Mouse (Mus musculus) cerebellum, adult 2 months (tissue): ENCODE data around the gene Pdxp.

Experiments
- CTCF ChIP-seq: fragments of 200-500 bp; IDR thresholded peaks from 2 replicates; pipeline ENCODE4 v1.5.1; 2011; ENCODE audit warnings: low read depth, mild to moderate bottlenecking, control low read depth, low read length, moderate library complexity, borderline replicate concordance; ENCODE audit not compliant: insufficient read depth
- POLR2A ChIP-seq: fragments of 200-500 bp; IDR thresholded peaks from 2 replicates; pipeline ENCODE4 v1.6.1; 2011; ENCODE audit warnings: low read length, control low read depth, borderline replicate concordance; ENCODE audit not compliant: insufficient read depth

DNA sequence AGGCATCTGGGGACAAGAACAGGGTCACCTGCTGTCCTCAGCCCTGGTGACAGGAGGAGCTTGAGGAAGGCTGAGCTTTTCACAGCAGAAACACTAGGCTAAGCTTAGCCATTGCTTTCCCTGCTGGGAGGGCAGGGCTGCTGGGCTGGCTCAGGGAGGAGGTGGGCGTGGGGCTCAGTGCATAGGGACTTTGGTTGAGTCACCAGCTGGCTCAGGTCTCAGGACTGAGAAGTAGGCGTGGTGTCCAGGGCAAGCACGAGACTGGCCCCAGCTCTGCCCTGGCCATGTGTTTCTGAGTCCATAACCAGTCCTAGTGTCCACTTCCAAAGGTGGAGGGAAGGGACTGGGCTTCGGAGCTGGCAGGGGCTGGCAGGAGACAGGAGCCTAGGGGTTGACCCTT lies 46.4 kb downstream of the Pdxp start:
- TF ChIP-seq CTCF: no peak
- TF ChIP-seq POLR2A: no peak
